Mouse (Mus musculus): ENCODE results near the gene Ptgds.

- no peak for TF ChIP-seq CTCF (conservative IDR thresholded peaks at IDR 0.05 in 1 of 2, IDR thresholded peaks at IDR 0.05 in 1 of 2; ENCODE audit: low read depth in 2 of 2, low read length in 2 of 2)
- no peak for TF ChIP-seq JUND (conservative IDR thresholded peaks at IDR 0.05; ENCODE audit: low read depth, low read length)
- no peak for TF ChIP-seq ELF1 (IDR thresholded peaks at IDR 0.05; ENCODE audit: low read depth, low read length)
- no peak for TF ChIP-seq MAZ (IDR thresholded peaks at IDR 0.05; ENCODE audit: low read depth, low read length)
- no peak for TF ChIP-seq SIN3A (IDR thresholded peaks at IDR 0.05; ENCODE audit: low read length)
- TF ChIP-seq POLR2A (IDR thresholded peaks at IDR 0.05; ENCODE audit: low read depth, low read length): no peak
- TF ChIP-seq POLR2AphosphoS2 (IDR thresholded peaks at IDR 0.05; ENCODE audit: low read depth, low read length): no peak
- TF ChIP-seq HCFC1 (IDR thresholded peaks at IDR 0.05; ENCODE audit: low read depth, low read length): no peak
Observed at GRCm38 (mm10) chr2:25493476-25493961, 23.7 kb upstream of the Ptgds start, which contains the start of gene Lcn12.

Measured in CH12.LX (cell line).